Mouse (Mus musculus): ENCODE results near the gene 1700016H13Rik. TPM values are rescaled to one million over a fixed set of nuclear protein-coding genes. Genes with fewer than 3 reads are reported as not detected.

The 1700016H13Rik gene
- polyA plus RNA-seq, 1 experiment from 2014 or later: not detected

GRCm38 (mm10) chr5:103689645-103690044, 33.8 kb upstream of the 1700016H13Rik start:
- H3K27ac ChIP-seq: no peak overlapping the region
- WGBS (ENCODE audit: missing documents): 94% methylated on average over 5 of the region's 5 CpGs
- no peak overlapping the region for H3K4me3 ChIP-seq (ENCODE audit: inconsistent target)
- peaks cover 24% of the 10 kb centered on the region for H3K79me2 ChIP-seq (ENCODE audit: inconsistent target)
- H3K36me3 ChIP-seq (ENCODE audit: inconsistent target): no peaks in the 10 kb centered on the region

DNA sequence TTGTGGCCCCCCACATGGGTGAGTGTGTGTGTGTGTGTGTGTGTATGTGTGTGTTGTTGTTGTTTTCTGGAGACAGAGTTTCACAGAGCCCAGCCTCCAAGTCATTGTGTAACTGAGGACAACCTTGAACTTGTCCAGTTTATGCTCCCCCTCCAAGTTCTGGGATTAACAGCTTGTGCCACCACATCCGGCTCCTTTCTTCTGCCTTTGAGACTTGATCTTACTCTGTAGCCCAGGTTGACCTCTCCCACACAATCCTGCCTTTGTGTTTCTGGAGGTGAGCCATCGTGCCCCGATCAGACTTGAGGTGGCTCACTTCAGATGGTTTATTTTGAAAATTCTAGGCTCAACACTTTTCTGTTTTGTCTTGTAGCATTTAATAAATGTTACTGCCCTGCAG, 26.0 kb upstream of the 1700016H13Rik start:
- H3K27ac ChIP-seq: no peak overlapping the region
- H3K4me3 ChIP-seq (ENCODE audit: inconsistent target): no peak overlapping the region
- 91% methylated on average over 3 of the region's 3 CpGs for WGBS (ENCODE audit: missing documents)
- no peaks in the 10 kb centered on the region for H3K79me2 ChIP-seq (ENCODE audit: inconsistent target)
- no peaks in the 10 kb centered on the region for H3K36me3 ChIP-seq (ENCODE audit: inconsistent target)

- Histone ChIP-seq H3K4me3 (ENCODE audit: inconsistent target) (no peak overlapping the region), H3K27ac (no peak overlapping the region), H3K36me3 (ENCODE audit: inconsistent target) (no peaks in the 10 kb centered on the region), H3K79me2 (ENCODE audit: inconsistent target) (no peaks in the 10 kb centered on the region)
- 59% methylated on average over 3 of the region's 4 CpGs for WGBS (ENCODE audit: missing documents)
Observed at GRCm38 (mm10) chr5:103680381-103680780, 24.6 kb upstream of the 1700016H13Rik start.

GRCm38 (mm10) chr5:103678974-103679373, 23.2 kb upstream of the 1700016H13Rik start:
- no peak overlapping the region for H3K4me3 ChIP-seq (ENCODE audit: inconsistent target)
- no peaks in the 10 kb centered on the region for H3K36me3 ChIP-seq (ENCODE audit: inconsistent target)
- H3K27ac ChIP-seq: no peak overlapping the region
- no peaks in the 10 kb centered on the region for H3K79me2 ChIP-seq (ENCODE audit: inconsistent target)
- 93% methylated on average over 5 of the region's 5 CpGs for WGBS (ENCODE audit: missing documents)

DNA sequence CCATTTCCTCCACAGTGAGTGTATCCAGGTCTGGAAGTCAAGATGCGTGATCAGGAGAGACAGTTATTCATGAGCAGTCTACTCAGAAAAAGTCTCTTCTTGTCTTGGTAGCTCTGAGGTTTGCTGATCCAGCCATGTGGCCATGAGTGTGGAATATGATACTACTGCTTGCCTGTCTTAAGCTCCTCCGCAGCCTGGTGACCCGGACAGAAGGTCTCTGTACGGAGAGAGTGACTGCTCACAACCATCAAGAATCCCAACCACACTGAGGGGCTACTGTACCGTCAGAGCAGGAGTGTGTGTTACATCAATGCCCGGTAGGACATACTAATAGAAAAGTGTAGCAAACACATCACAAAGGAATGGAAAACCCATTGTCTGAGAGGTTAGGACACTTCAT, 22.1 kb upstream of the 1700016H13Rik start:
- H3K79me2 ChIP-seq (ENCODE audit: inconsistent target): no peaks in the 10 kb centered on the region
- H3K36me3 ChIP-seq (ENCODE audit: inconsistent target): no peaks in the 10 kb centered on the region
- 90% methylated on average over 6 of the region's 6 CpGs for WGBS (ENCODE audit: missing documents)
- H3K27ac ChIP-seq: no peak overlapping the region
- H3K4me3 ChIP-seq (ENCODE audit: inconsistent target): no peak overlapping the region

DNA sequence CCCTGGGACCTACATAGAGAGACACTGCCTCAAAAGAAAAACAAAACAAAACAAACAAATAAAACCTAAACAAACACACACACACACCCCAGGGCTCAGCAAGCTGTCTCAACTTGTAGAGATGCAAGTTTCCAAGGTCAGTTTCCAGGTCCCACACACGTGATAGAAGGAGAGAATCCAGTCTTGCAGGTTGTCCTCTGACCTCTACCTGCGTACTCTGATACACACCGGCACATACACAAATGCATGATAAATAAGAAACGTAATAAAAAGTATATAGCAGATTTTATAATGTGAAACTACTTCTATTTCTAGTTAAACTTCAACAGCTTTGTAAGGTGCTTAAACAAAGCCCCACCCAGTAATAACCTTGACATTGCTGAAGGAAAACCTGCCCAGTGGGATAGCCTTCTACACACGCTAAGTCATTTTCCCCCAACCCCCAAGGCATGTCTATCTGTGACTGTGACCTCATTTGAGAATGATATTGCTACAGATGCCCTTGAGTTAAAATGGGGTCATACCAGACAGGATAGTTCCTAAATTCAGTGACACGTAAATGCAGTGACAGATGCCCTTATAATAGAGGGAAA, 20.6 kb upstream of the 1700016H13Rik start:
- 98% methylated on average over 6 of the region's 6 CpGs for WGBS (ENCODE audit: missing documents)
- Histone ChIP-seq H3K27ac (no peak overlapping the region), H3K36me3 (ENCODE audit: inconsistent target) (no peaks in the 10 kb centered on the region), H3K79me2 (ENCODE audit: inconsistent target) (no peaks in the 10 kb centered on the region), H3K4me3 (ENCODE audit: inconsistent target) (no peak overlapping the region)

GRCm38 (mm10) chr5:103674482-103674881, 18.7 kb upstream of the 1700016H13Rik start:
- 85% methylated on average over 6 of the region's 6 CpGs for WGBS (ENCODE audit: missing documents)
- Histone ChIP-seq H3K36me3 (ENCODE audit: inconsistent target) (no peaks in the 10 kb centered on the region), H3K27ac (no peak overlapping the region), H3K4me3 (ENCODE audit: inconsistent target) (no peak overlapping the region), H3K79me2 (ENCODE audit: inconsistent target) (no peaks in the 10 kb centered on the region)

GRCm38 (mm10) chr5:103673611-103674010, 17.8 kb upstream of the 1700016H13Rik start:
- no peaks in the 10 kb centered on the region for H3K79me2 ChIP-seq (ENCODE audit: inconsistent target)
- 81% methylated on average over 4 of the region's 4 CpGs for WGBS (ENCODE audit: missing documents)

DNA sequence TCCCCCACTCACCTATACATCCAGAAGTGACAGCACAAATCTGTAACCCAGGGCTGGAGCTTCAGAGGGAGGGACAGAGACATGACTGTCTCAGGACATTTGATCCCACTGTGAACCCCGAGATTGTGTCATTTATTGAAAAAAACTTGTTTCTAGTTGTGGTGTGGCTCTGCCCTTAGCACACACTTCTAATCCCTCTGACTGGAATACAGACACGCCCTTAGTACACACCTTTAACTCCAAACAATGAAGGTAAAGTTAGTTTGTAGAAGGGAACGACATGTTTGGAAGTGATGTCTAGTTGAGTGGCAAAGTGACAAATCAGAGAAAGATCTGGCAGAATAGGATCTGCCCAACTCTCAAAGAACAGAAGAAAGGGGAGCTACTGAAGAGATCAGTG, 16.0 kb upstream of the 1700016H13Rik start:
- no peak overlapping the region for H3K27ac ChIP-seq
- 92% methylated on average over 3 of the region's 3 CpGs for WGBS (ENCODE audit: missing documents)
- no peak overlapping the region for H3K4me3 ChIP-seq (ENCODE audit: inconsistent target)
- H3K79me2 ChIP-seq (ENCODE audit: inconsistent target): no peaks in the 10 kb centered on the region
- no peaks in the 10 kb centered on the region for H3K36me3 ChIP-seq (ENCODE audit: inconsistent target)

More at GRCm38 (mm10) chr5:103673611-103674010, 17.8 kb upstream of the 1700016H13Rik start:
- Histone ChIP-seq H3K27ac (no peak overlapping the region), H3K4me3 (ENCODE audit: inconsistent target) (no peak overlapping the region), H3K36me3 (ENCODE audit: inconsistent target) (no peaks in the 10 kb centered on the region)

DNA sequence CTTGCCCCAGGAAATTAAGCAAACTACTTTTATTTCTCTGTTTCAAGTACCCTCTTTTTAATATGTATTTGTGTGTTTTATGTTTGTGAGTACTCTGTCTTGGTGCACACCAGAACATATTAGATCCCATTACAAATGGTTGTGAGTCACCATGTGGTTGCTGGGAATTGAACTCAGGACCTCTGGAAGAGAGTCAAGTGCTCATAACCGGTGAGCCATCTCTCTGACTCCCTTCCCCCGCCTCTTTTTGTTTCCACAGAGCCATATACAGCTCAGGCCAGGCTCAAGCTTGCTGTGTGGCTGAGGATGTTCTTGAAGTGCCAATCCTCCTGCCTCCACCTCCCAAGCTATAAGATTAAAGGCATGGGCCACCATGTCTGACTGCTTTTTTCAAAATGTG, 10.1 kb upstream of the 1700016H13Rik start:
- Histone ChIP-seq H3K79me2 (ENCODE audit: inconsistent target) (no peaks in the 10 kb centered on the region), H3K4me3 (ENCODE audit: inconsistent target) (no peak overlapping the region), H3K27ac (no peak overlapping the region), H3K36me3 (ENCODE audit: inconsistent target) (no peaks in the 10 kb centered on the region)
- WGBS (ENCODE audit: missing documents): 93% methylated on average over 2 of the region's 2 CpGs

- H3K79me2 ChIP-seq (ENCODE audit: inconsistent target): no peaks in the 10 kb centered on the region
- 93% methylated on average over 9 of the region's 9 CpGs for WGBS (ENCODE audit: missing documents)
- H3K4me3 ChIP-seq (ENCODE audit: inconsistent target): no peak overlapping the region
- H3K36me3 ChIP-seq (ENCODE audit: inconsistent target): no peaks in the 10 kb centered on the region
- no peak overlapping the region for H3K27ac ChIP-seq
Observed at GRCm38 (mm10) chr5:103664932-103665331, 9.1 kb upstream of the 1700016H13Rik start.

DNA sequence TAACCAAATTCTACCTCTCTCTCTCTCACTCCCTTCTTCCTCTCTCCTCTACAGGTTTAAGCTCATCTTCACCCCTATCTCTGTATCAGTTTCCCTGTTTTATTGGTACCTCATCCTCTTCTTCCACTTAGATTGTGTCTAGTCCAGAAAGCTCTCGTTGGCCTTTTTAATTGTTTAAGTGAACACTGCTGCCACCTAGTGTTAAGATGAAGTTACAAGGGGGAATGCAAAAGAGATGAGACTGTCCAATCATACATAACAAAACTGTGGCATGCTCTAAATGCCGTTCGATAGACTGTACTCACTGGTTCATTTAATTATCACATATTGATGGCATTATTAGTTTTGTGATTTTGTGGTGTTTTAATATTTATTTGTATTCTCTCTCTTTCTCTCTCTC, 3.8 kb upstream of the 1700016H13Rik start:
- WGBS (ENCODE audit: missing documents): 30% methylated on average over 3 of the region's 3 CpGs
- Histone ChIP-seq H3K36me3 (ENCODE audit: inconsistent target) (no peaks in the 10 kb centered on the region), H3K79me2 (ENCODE audit: inconsistent target) (no peaks in the 10 kb centered on the region), H3K27ac (no peak overlapping the region), H3K4me3 (ENCODE audit: inconsistent target) (no peak overlapping the region)

DNA sequence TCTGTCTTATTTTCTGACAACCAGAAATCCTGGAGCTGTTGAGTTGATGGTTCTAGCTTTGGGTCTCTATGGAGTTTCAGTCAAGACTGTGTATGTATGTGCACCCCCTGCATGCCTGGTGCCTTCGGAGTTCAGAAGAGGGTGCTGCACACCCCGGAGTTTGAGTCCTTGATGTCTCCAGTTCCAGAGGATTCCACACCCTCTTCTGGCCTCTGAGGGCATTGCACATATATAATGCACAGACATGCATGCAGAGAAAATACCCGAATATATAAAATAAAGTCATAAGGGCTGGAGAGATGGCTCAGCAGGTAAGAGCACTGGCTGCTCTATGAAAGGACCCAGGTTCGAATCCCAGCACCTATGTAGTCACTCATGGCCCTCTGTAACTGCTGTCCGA, 3.1 kb upstream of the 1700016H13Rik start:
- H3K79me2 ChIP-seq (ENCODE audit: inconsistent target): no peaks in the 10 kb centered on the region
- no peak overlapping the region for H3K27ac ChIP-seq
- H3K4me3 ChIP-seq (ENCODE audit: inconsistent target): no peak overlapping the region
- H3K36me3 ChIP-seq (ENCODE audit: inconsistent target): no peaks in the 10 kb centered on the region
- WGBS (ENCODE audit: missing documents): 72% methylated on average over 5 of the region's 5 CpGs

GRCm38 (mm10) chr5:103654780-103655179, 1.0 kb downstream of the 1700016H13Rik start:
- H3K27ac ChIP-seq: no peak overlapping the region
- H3K4me3 ChIP-seq (ENCODE audit: inconsistent target): no peak overlapping the region
- H3K79me2 ChIP-seq (ENCODE audit: inconsistent target): no peaks in the 10 kb centered on the region
- WGBS (ENCODE audit: missing documents): 70% methylated on average over 4 of the region's 4 CpGs
- H3K36me3 ChIP-seq (ENCODE audit: inconsistent target): no peaks in the 10 kb centered on the region

DNA sequence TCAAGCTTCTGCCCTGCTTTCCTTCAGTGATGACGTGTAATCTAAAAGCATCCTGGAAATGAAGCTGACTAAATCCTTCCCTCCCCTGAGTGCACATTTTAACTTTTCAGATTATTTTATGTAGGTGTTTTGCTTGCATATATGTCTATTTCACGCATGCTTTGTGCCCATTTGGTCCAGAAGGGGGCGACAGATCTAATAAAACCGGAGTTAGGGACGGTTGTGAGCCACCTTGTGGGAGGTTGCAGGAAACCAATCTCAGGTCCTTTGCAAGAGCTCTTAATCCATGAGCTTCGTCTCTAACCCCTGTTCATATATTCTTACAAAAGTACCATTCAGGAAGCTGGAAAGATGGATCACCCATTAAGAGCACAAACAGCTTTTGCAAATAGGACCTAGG, 1.6 kb downstream of the 1700016H13Rik start:
- WGBS (ENCODE audit: missing documents): 49% methylated on average over 6 of the region's 6 CpGs
- Histone ChIP-seq H3K27ac (no peak overlapping the region), H3K79me2 (ENCODE audit: inconsistent target) (no peaks in the 10 kb centered on the region), H3K36me3 (ENCODE audit: inconsistent target) (no peaks in the 10 kb centered on the region), H3K4me3 (ENCODE audit: inconsistent target) (no peak overlapping the region)

- no peak overlapping the region for H3K4me3 ChIP-seq (ENCODE audit: inconsistent target)
- H3K79me2 ChIP-seq (ENCODE audit: inconsistent target): no peaks in the 10 kb centered on the region
- no peak overlapping the region for H3K27ac ChIP-seq
- H3K36me3 ChIP-seq (ENCODE audit: inconsistent target): no peaks in the 10 kb centered on the region
- 92% methylated on average over 3 of the region's 3 CpGs for WGBS (ENCODE audit: missing documents)
Observed at GRCm38 (mm10) chr5:103647320-103647719, 8.5 kb downstream of the 1700016H13Rik start.
